Mouse (Mus musculus): Measurements from ENCODE around the gene 5031439G07Rik. TPM values are rescaled to one million over a fixed set of nuclear protein-coding genes. Genes with fewer than 3 reads are reported as not detected.

Gene 5031439G07Rik
- polyA plus RNA-seq, 1 experiment from 2014 or later = 7.1 TPM

- Histone ChIP-seq H3K4me1 (peaks cover under 1% of the 10 kb centered on the region), H3K9ac (no peak overlapping the region), H3K4me3 (replicated peaks) (no peak overlapping the region), H3K4me2 (no peak overlapping the region), H3K27me3 (no peaks in the 10 kb centered on the region), H3K27ac (no peak overlapping the region), H3K36me3 (no peaks in the 10 kb centered on the region), H3K9me3 (replicated peaks) (no peaks in the 10 kb centered on the region)
- ATAC-seq (replicated peaks; ENCODE audit: low FRiP score) = no peak
- WGBS = 58% methylated on average over 7 of the region's 7 CpGs
These were observed 22.6 kb downstream of the 5031439G07Rik start for GRCm38 (mm10) chr15:84965575-84966360.

GRCm38 (mm10) chr15:84964771-84965170 lies 23.6 kb downstream of the 5031439G07Rik start:
- H3K27me3 ChIP-seq = no peaks in the 10 kb centered on the region
- peaks cover 4% of the 10 kb centered on the region for H3K4me1 ChIP-seq
- no peak overlapping the region for H3K27ac ChIP-seq
- no peaks in the 10 kb centered on the region for H3K36me3 ChIP-seq
- no peak overlapping the region for H3K4me2 ChIP-seq
- no peak for ATAC-seq (replicated peaks; ENCODE audit: low FRiP score)
- no peak overlapping the region for H3K9ac ChIP-seq
- H3K9me3 ChIP-seq (replicated peaks) = no peaks in the 10 kb centered on the region
- H3K4me3 ChIP-seq (replicated peaks) = no peak overlapping the region
- 53% methylated on average over 5 of the region's 5 CpGs for WGBS

- Histone ChIP-seq H3K9ac (no peak overlapping the region), H3K27ac (no peak overlapping the region), H3K36me3 (peaks cover 3% of the 10 kb centered on the region), H3K4me2 (no peak overlapping the region), H3K9me3 (replicated peaks) (no peaks in the 10 kb centered on the region), H3K4me1 (peaks cover 4% of the 10 kb centered on the region), H3K27me3 (no peaks in the 10 kb centered on the region), H3K4me3 (replicated peaks) (no peak overlapping the region)
- no peak for ATAC-seq (replicated peaks; ENCODE audit: low FRiP score)
- 75% methylated on average over 2 of the region's 2 CpGs for WGBS
These were observed 25.8 kb downstream of the 5031439G07Rik start for GRCm38 (mm10) chr15:84962518-84962917.

- Histone ChIP-seq H3K4me1 (peaks cover 4% of the 10 kb centered on the region), H3K4me3 (replicated peaks) (no peak overlapping the region), H3K9me3 (replicated peaks) (no peaks in the 10 kb centered on the region), H3K27me3 (no peaks in the 10 kb centered on the region), H3K36me3 (peaks cover 9% of the 10 kb centered on the region), H3K4me2 (no peak overlapping the region), H3K27ac (no peak overlapping the region), H3K9ac (no peak overlapping the region)
- 26% methylated on average over 8 of the region's 8 CpGs for WGBS
- ATAC-seq (replicated peaks; ENCODE audit: low FRiP score) = 0 out of 2 replicates have a peak, but pooled peaks have one; percentile 33
These were observed 27.7 kb downstream of the 5031439G07Rik start for GRCm38 (mm10) chr15:84960692-84961091.

GRCm38 (mm10) chr15:84959891-84960290 lies 28.5 kb downstream of the 5031439G07Rik start:
- peaks cover 6% of the 10 kb centered on the region for H3K4me1 ChIP-seq
- H3K27ac ChIP-seq = no peak overlapping the region
- 86% methylated on average over 6 of the region's 6 CpGs for WGBS
- no peaks in the 10 kb centered on the region for H3K9me3 ChIP-seq (replicated peaks)
- no peak overlapping the region for H3K4me2 ChIP-seq
- no peak overlapping the region for H3K4me3 ChIP-seq (replicated peaks)
- ATAC-seq (replicated peaks; ENCODE audit: low FRiP score) = no peak
- H3K36me3 ChIP-seq = peaks cover 16% of the 10 kb centered on the region
- no peak overlapping the region for H3K9ac ChIP-seq
- H3K27me3 ChIP-seq = no peaks in the 10 kb centered on the region

- no peak for ATAC-seq (replicated peaks; ENCODE audit: low FRiP score)
- H3K36me3 ChIP-seq = peaks cover 27% of the 10 kb centered on the region
- H3K27ac ChIP-seq = no peak overlapping the region
- peaks cover 6% of the 10 kb centered on the region for H3K4me1 ChIP-seq
- no peak overlapping the region for H3K9ac ChIP-seq
- no peaks in the 10 kb centered on the region for H3K9me3 ChIP-seq (replicated peaks)
- 87% methylated on average over 3 of the region's 3 CpGs for WGBS
- H3K4me3 ChIP-seq (replicated peaks) = no peak overlapping the region
- H3K27me3 ChIP-seq = no peaks in the 10 kb centered on the region
- H3K4me2 ChIP-seq = no peak overlapping the region
These were observed 30.0 kb downstream of the 5031439G07Rik start for GRCm38 (mm10) chr15:84958331-84958730.

- Histone ChIP-seq H3K27me3 (no peaks in the 10 kb centered on the region), H3K4me1 (peaks cover 7% of the 10 kb centered on the region), H3K36me3 (peaks cover 32% of the 10 kb centered on the region), H3K9me3 (replicated peaks) (no peaks in the 10 kb centered on the region), H3K4me2 (no peak overlapping the region), H3K9ac (no peak overlapping the region), H3K27ac (no peak overlapping the region), H3K4me3 (replicated peaks) (no peak overlapping the region)
- no peak for ATAC-seq (replicated peaks; ENCODE audit: low FRiP score)
- WGBS = 32% methylated on average over 3 of the region's 3 CpGs
These were observed 30.5 kb downstream of the 5031439G07Rik start for GRCm38 (mm10) chr15:84957851-84958250.

GRCm38 (mm10) chr15:84953259-84953658 lies 35.1 kb downstream of the 5031439G07Rik start:
- no peaks in the 10 kb centered on the region for H3K9me3 ChIP-seq (replicated peaks)
- H3K4me2 ChIP-seq = no peak overlapping the region
- H3K4me1 ChIP-seq = 0 out of 2 replicates have a peak, but pooled peaks cover 4% of the 10 kb centered on the region
- no peak overlapping the region for H3K4me3 ChIP-seq (replicated peaks)
- H3K27ac ChIP-seq = no peak overlapping the region
- H3K9ac ChIP-seq = no peak overlapping the region
- WGBS = 87% methylated on average over 11 of the region's 11 CpGs
- no peak for ATAC-seq (replicated peaks; ENCODE audit: low FRiP score)
- peaks cover 59% of the 10 kb centered on the region for H3K36me3 ChIP-seq
- no peaks in the 10 kb centered on the region for H3K27me3 ChIP-seq

GRCm38 (mm10) chr15:84950053-84950452 lies 38.3 kb downstream of the 5031439G07Rik start:
- Histone ChIP-seq H3K27ac (no peak overlapping the region), H3K9me3 (replicated peaks) (no peaks in the 10 kb centered on the region), H3K4me3 (replicated peaks) (no peak overlapping the region), H3K4me1 (0 out of 2 replicates have a peak, but pooled peaks cover 3% of the 10 kb centered on the region), H3K4me2 (no peak overlapping the region), H3K9ac (no peak overlapping the region), H3K36me3 (peaks cover 52% of the 10 kb centered on the region), H3K27me3 (no peaks in the 10 kb centered on the region)
- WGBS = 87% methylated on average over 4 of the region's 4 CpGs
- no peak for ATAC-seq (replicated peaks; ENCODE audit: low FRiP score)

GRCm38 (mm10) chr15:84948990-84949389 lies 39.4 kb downstream of the 5031439G07Rik start:
- Histone ChIP-seq H3K4me1 (0 out of 2 replicates have a peak, but pooled peaks cover 3% of the 10 kb centered on the region), H3K9ac (no peak overlapping the region)
- WGBS = 88% methylated on average over 14 of the region's 14 CpGs

GRCm38 (mm10) chr15:84944319-84944718 lies 44.0 kb downstream of the 5031439G07Rik start:
- no peaks in the 10 kb centered on the region for H3K9me3 ChIP-seq (replicated peaks)
- no peak overlapping the region for H3K4me2 ChIP-seq
- 80% methylated on average over 5 of the region's 5 CpGs for WGBS
- no peak overlapping the region for H3K9ac ChIP-seq
- no peak for ATAC-seq (replicated peaks; ENCODE audit: low FRiP score)
- no peaks in the 10 kb centered on the region for H3K27me3 ChIP-seq
- H3K4me1 ChIP-seq = peaks cover 7% of the 10 kb centered on the region; the same call in 1 of the 2 replicates
- H3K4me3 ChIP-seq (replicated peaks) = no peak overlapping the region
- H3K36me3 ChIP-seq = peaks cover 63% of the 10 kb centered on the region
- no peak overlapping the region for H3K27ac ChIP-seq

More at GRCm38 (mm10) chr15:84948990-84949389, 39.4 kb downstream of the 5031439G07Rik start:
- Histone ChIP-seq H3K36me3 (peaks cover 47% of the 10 kb centered on the region), H3K27ac (no peak overlapping the region), H3K4me2 (no peak overlapping the region), H3K9me3 (replicated peaks) (no peaks in the 10 kb centered on the region), H3K4me3 (replicated peaks) (no peak overlapping the region), H3K27me3 (no peaks in the 10 kb centered on the region)
- ATAC-seq (replicated peaks; ENCODE audit: low FRiP score) = no peak

- Histone ChIP-seq H3K36me3 (peaks cover 63% of the 10 kb centered on the region), H3K9ac (no peak overlapping the region), H3K9me3 (replicated peaks) (no peaks in the 10 kb centered on the region), H3K4me1 (peaks cover 7% of the 10 kb centered on the region; the same call in 1 of the 2 replicates), H3K27ac (no peak overlapping the region), H3K27me3 (no peaks in the 10 kb centered on the region), H3K4me3 (replicated peaks) (no peak overlapping the region), H3K4me2 (no peak overlapping the region)
- WGBS = 75% methylated on average over 11 of the region's 11 CpGs
- no peak for ATAC-seq (replicated peaks; ENCODE audit: low FRiP score)
These were observed 45.6 kb downstream of the 5031439G07Rik start for GRCm38 (mm10) chr15:84942647-84943285.

All from kidney, embryonic 15.5 days (tissue).